Mouse (Mus musculus): ENCODE measurements around the gene Slc3a2. TPM values are rescaled to one million over a fixed set of nuclear protein-coding genes. Genes with fewer than 3 reads are reported as not detected.

The Slc3a2 gene
- polyA plus RNA-seq, 1 experiment, result 165 TPM

DNA sequence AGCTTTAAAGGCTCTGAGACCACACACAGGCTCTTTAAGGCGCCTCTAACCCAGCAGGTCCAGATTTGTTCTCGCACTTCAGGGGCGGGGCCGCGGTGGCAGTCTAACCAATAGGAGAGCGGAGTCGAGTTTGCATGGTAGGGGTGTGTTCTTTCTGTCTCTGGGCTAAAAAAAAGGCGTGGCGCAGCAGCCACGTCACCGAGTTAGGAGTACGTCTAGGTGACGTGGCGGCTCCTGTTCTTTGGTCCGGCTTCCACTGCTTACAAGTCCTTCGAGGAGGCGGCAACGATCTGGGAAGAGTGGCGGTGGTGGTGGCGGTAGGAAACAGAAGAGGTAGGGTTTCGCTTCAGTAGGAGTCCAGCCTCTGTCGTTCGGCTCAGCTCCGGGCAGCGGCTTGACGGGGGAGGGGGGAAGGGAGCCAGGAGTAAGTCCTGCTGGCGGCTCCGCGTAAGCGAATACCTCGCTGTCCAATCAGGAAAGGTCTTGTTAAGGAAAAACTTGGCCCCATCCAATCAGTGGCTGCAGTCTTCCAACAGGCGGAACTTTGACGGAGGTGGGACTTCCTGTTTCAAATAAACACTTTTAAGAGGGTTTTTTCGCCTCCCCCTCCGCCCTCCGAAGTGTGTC, 18.2 kb upstream of the Slc3a2 start, which contains the start of gene Stx5a:
Stx5a (plus strand) TSS at position 171 of the 627 bp plus-strand sequence.
- DNase-seq, result peak; percentile 94
- Histone ChIP-seq H3K4me1 (replicated peaks; ENCODE audit: control insufficient read depth, insufficient read depth, low read length) (peaks cover 13% of the 10 kb centered on the region), H3K27ac (ENCODE audit: control insufficient read depth, insufficient read depth, low read length) (peak within 1 kb of the TSS; percentile 81), H3K27me3 (ENCODE audit: control insufficient read depth, insufficient read depth, low read length) (no peaks in the 10 kb centered on the region), H3K4me3 (ENCODE audit: control insufficient read depth, insufficient read depth, low read length) (peak within 1 kb of the TSS; percentile 81), H3K36me3 (ENCODE audit: control insufficient read depth, insufficient read depth, low read length) (peaks cover 16% of the 10 kb centered on the region)
- peak; percentile 63; the same call in 1 of the 2 replicates for TF ChIP-seq POLR2A (IDR thresholded peaks at IDR 0.05; ENCODE audit: control insufficient read depth, extremely low read depth, insufficient read depth, low read length, poor library complexity)
- TF ChIP-seq CTCF (IDR thresholded peaks at IDR 0.05; ENCODE audit: borderline replicate concordance, control insufficient read depth, extremely low read depth, insufficient read depth, low read length, poor library complexity), result peak; percentile 72
- WGBS, result under 1% methylated on average over 36 of the region's 36 CpGs

DNA sequence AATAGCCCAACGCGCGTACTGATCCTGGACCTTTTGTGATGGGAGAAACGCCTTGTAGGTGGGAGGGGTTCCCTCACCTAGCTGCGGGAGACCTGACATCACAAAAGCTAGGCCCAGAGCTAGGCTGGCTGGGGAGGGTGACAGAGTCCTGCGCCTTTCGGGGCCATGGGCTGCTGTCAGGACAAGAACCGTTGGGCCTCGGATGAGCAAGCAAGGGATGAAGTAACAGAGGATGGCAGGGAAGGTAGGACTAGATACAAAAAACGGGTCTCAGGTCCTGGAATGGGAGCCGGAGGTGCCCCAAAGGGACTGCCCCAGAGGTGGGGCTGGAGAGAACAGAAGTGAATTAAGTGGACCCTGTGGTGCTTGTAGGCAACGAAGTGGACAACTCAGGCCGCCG, 17.4 kb upstream of the Slc3a2 start, which contains the start of gene 1700092M07Rik:
1700092M07Rik (plus strand) TSS at position 116 of the 400 bp plus-strand sequence.
- no peak for DNase-seq
- peaks cover 12% of the 10 kb centered on the region for H3K36me3 ChIP-seq (ENCODE audit: control insufficient read depth, insufficient read depth, low read length)
- TF ChIP-seq POLR2A (IDR thresholded peaks at IDR 0.05; ENCODE audit: control insufficient read depth, extremely low read depth, insufficient read depth, low read length, poor library complexity) (no peak), CTCF (IDR thresholded peaks at IDR 0.05; ENCODE audit: borderline replicate concordance, control insufficient read depth, extremely low read depth, insufficient read depth, low read length, poor library complexity) (no peak)

DNA sequence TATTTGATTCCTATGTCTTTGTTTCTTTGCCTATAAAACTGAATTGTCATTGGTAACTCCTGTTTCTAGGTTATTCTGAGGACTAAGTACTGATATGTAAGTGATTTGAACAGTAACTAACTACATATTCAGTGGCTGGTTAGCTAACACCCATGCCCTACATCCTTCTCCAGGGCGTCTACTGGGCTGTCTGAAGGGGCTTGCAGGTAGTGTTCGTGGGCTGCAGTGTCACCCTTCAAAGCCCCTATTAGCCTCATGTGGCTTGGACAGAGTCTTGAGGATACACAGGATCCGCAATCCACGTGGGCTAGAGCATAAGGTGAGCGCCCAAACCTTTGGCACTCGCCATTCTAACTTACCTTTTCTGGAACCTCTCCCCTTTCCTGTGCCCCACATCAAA, 16.5 kb upstream of the Slc3a2 start:
- H3K4me3 ChIP-seq (ENCODE audit: control insufficient read depth, insufficient read depth, low read length), result no peak overlapping the region
- no peaks in the 10 kb centered on the region for H3K27me3 ChIP-seq (ENCODE audit: control insufficient read depth, insufficient read depth, low read length)
- DNase-seq, result no peak
- H3K4me1 ChIP-seq (replicated peaks; ENCODE audit: control insufficient read depth, insufficient read depth, low read length), result peaks cover 15% of the 10 kb centered on the region
- peaks cover 5% of the 10 kb centered on the region; the same call in 1 of the 2 replicates for H3K36me3 ChIP-seq (ENCODE audit: control insufficient read depth, insufficient read depth, low read length)
- WGBS, result 95% methylated on average over 6 of the region's 6 CpGs
- TF ChIP-seq POLR2A (IDR thresholded peaks at IDR 0.05; ENCODE audit: control insufficient read depth, extremely low read depth, insufficient read depth, low read length, poor library complexity) (no peak), CTCF (IDR thresholded peaks at IDR 0.05; ENCODE audit: borderline replicate concordance, control insufficient read depth, extremely low read depth, insufficient read depth, low read length, poor library complexity) (no peak)
- no peak overlapping the region for H3K27ac ChIP-seq (ENCODE audit: control insufficient read depth, insufficient read depth, low read length)

More for the DNA sequence above, 17.4 kb upstream of the Slc3a2 start, which contains the start of gene 1700092M07Rik:
- Histone ChIP-seq H3K4me1 (replicated peaks; ENCODE audit: control insufficient read depth, insufficient read depth, low read length) (peaks cover 15% of the 10 kb centered on the region), H3K27me3 (ENCODE audit: control insufficient read depth, insufficient read depth, low read length) (no peaks in the 10 kb centered on the region), H3K4me3 (ENCODE audit: control insufficient read depth, insufficient read depth, low read length) (peak within 1 kb of the TSS; percentile 81), H3K27ac (ENCODE audit: control insufficient read depth, insufficient read depth, low read length) (peak within 1 kb of the TSS; percentile 81)
- WGBS, result 83% methylated on average over 14 of the region's 14 CpGs

DNA sequence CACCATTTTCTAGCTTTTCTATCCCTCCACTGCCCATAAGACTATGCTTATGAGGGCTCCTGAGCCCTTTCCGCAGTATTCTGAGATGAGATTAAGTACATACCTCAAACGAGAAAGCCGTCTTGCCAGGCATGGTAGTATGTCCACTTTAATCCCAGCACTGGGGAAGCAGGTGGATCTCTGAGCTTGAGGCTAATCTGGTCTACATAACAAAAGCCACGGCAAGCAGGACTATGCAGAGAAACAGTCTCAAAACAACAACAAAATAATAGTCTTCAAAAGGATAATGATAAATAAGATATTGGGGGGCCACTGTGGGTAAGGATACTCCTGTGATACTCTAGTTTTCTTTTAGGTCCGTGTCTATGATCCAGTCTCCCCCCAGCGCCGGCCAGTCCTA, 15.7 kb upstream of the Slc3a2 start:
- TF ChIP-seq CTCF (IDR thresholded peaks at IDR 0.05; ENCODE audit: borderline replicate concordance, control insufficient read depth, extremely low read depth, insufficient read depth, low read length, poor library complexity) (no peak), POLR2A (IDR thresholded peaks at IDR 0.05; ENCODE audit: control insufficient read depth, extremely low read depth, insufficient read depth, low read length, poor library complexity) (no peak)
- DNase-seq, result no peak
- Histone ChIP-seq H3K27ac (ENCODE audit: control insufficient read depth, insufficient read depth, low read length) (no peak overlapping the region), H3K27me3 (ENCODE audit: control insufficient read depth, insufficient read depth, low read length) (no peaks in the 10 kb centered on the region), H3K36me3 (ENCODE audit: control insufficient read depth, insufficient read depth, low read length) (peaks cover 5% of the 10 kb centered on the region; the same call in 1 of the 2 replicates), H3K4me1 (replicated peaks; ENCODE audit: control insufficient read depth, insufficient read depth, low read length) (peaks cover 15% of the 10 kb centered on the region), H3K4me3 (ENCODE audit: control insufficient read depth, insufficient read depth, low read length) (no peak overlapping the region)
- WGBS, result 94% methylated on average over 7 of the region's 7 CpGs

DNA sequence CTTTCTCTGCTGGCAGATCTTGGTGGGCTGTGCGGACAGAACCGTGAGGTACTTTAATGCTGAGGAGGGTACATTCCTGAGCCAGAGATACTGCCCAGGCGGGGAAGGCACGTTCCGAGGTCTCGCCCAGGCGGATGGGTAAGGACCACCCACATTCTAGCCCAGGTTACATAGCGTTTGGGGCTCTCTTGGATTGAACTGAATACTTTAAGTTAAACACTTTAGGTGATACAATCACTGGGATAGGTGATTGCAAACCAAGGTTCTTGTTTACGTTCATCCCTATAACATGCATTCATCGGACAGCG, 12.9 kb upstream of the Slc3a2 start:
- H3K27me3 ChIP-seq (ENCODE audit: control insufficient read depth, insufficient read depth, low read length), result no peaks in the 10 kb centered on the region
- no peak overlapping the region for H3K27ac ChIP-seq (ENCODE audit: control insufficient read depth, insufficient read depth, low read length)
- peak overlapping the region; percentile 69 for H3K4me3 ChIP-seq (ENCODE audit: control insufficient read depth, insufficient read depth, low read length)
- H3K4me1 ChIP-seq (replicated peaks; ENCODE audit: control insufficient read depth, insufficient read depth, low read length), result peaks cover 8% of the 10 kb centered on the region
- no peaks in the 10 kb centered on the region; the same call in 1 of the 2 replicates for H3K36me3 ChIP-seq (ENCODE audit: control insufficient read depth, insufficient read depth, low read length)
- TF ChIP-seq CTCF (IDR thresholded peaks at IDR 0.05; ENCODE audit: borderline replicate concordance, control insufficient read depth, extremely low read depth, insufficient read depth, low read length, poor library complexity) (no peak), POLR2A (IDR thresholded peaks at IDR 0.05; ENCODE audit: control insufficient read depth, extremely low read depth, insufficient read depth, low read length, poor library complexity) (no peak)
- 1% methylated on average over 11 of the region's 11 CpGs for WGBS
- no peak for DNase-seq

DNA sequence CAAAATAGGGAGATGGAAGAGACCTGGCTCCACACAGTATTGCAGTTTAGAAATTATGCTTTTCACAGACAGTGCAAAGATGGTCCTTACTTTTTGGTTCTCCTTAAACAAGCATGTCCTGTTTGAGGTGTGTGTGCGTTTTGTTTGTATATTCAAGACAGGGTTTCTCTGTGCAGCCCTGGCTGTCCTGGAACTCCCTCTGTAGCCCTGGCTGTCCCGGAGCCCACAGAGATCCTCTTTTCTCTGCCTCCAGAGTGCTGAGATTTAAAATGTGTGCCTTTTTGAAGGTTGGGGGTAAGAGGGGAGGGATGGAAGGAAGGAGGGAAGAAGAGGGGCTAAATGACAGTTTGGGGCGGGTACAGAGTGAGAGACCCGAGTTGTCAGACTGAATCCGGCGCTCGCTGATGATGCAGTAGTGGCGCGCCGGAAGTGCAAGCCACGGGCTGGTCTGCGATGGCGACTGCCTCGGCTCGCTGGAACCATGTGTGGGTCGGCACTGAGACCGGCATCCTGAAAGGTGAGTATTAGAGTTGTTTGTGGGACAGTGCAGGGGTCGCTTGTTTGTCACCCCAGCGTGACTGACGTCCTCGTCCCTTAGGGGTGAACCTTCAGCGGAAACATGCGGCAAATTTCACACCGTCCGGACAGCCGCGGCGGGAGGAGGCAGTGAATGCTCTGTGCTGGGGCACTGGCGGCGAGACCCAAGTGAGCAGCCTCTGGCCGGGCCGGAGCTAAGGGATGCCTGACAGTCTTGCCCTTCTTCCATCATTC, 12.4 kb upstream of the Slc3a2 start, which contains the start of gene Wdr74:
Wdr74 (plus strand) TSS at position 439 of the 771 bp plus-strand sequence.
- peak within 1 kb of the TSS; percentile 69 for H3K4me3 ChIP-seq (ENCODE audit: control insufficient read depth, insufficient read depth, low read length)
- no peaks in the 10 kb centered on the region; the same call in 1 of the 2 replicates for H3K36me3 ChIP-seq (ENCODE audit: control insufficient read depth, insufficient read depth, low read length)
- no peaks in the 10 kb centered on the region for H3K27me3 ChIP-seq (ENCODE audit: control insufficient read depth, insufficient read depth, low read length)
- WGBS, result under 1% methylated on average over 32 of the region's 32 CpGs
- H3K27ac ChIP-seq (ENCODE audit: control insufficient read depth, insufficient read depth, low read length), result 0 out of 2 replicates have a peak within 1 kb of the TSS, but pooled peaks have one; percentile 23
- peaks cover 4% of the 10 kb centered on the region for H3K4me1 ChIP-seq (replicated peaks; ENCODE audit: control insufficient read depth, insufficient read depth, low read length)
- peak; percentile 90 for DNase-seq
- no peak for TF ChIP-seq CTCF (IDR thresholded peaks at IDR 0.05; ENCODE audit: borderline replicate concordance, control insufficient read depth, extremely low read depth, insufficient read depth, low read length, poor library complexity)
- peak; percentile 61 for TF ChIP-seq POLR2A (IDR thresholded peaks at IDR 0.05; ENCODE audit: control insufficient read depth, extremely low read depth, insufficient read depth, low read length, poor library complexity)
